Mouse (Mus musculus) C2C12 (cell line): Measurements from ENCODE around the gene Csmd2.

Experiments used
- CEBPB ChIP-seq: IDR thresholded peaks from one replicate; pipeline ENCODE4 v1.6.1; 2011; ENCODE audit warnings: low read depth, mild to moderate bottlenecking, control low read depth, moderate library complexity
- CTCF ChIP-seq: IDR thresholded peaks from one replicate; pipeline ENCODE4 v1.5.1; 2011; ENCODE audit not compliant: control insufficient read depth, insufficient read depth, insufficient read length
- FOSL1 ChIP-seq: IDR thresholded peaks from one replicate; pipeline ENCODE4 v1.8.0; 2011; ENCODE audit warnings: mild to moderate bottlenecking, low read length; ENCODE audit not compliant: poor library complexity, insufficient read depth, severe bottlenecking
- MAX ChIP-seq: IDR thresholded peaks from one replicate; pipeline ENCODE4 v1.6.1; 2011; ENCODE audit warnings: mild to moderate bottlenecking, control low read depth
- MYOD1 ChIP-seq: IDR thresholded peaks from one replicate; pipeline ENCODE4 v1.6.1; 2011; ENCODE audit warnings: low read depth; ENCODE audit not compliant: control insufficient read depth, insufficient read length
- MYOG ChIP-seq: IDR thresholded peaks from one replicate; pipeline ENCODE4 v1.6.1; 2011; ENCODE audit not compliant: control insufficient read depth, insufficient read length; ENCODE audit errors: extremely low read depth
- USF1 ChIP-seq: IDR thresholded peaks from one replicate; pipeline ENCODE4 v1.6.1; 2011; ENCODE audit warnings: low read depth, mild to moderate bottlenecking, control low read depth, moderate library complexity

DNA sequence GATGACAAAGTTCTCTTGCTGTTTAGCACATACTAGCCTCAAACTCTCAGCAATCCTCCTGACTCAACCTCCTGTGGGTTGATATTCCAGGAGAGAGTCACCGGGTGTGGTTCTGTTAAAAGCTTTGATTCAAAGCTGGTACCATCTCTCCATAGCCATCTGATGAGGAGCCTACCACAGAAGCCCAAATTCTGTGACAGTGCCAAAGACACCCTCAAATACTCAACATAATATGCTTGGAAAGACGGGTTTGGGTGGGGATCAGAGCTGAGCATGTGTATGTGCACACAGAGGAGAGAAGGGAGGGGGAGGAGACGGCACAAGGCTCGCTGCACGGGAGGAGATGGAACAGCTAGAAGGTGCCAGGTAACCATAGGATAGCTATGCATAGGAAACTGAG is 287.5 kb downstream of the Csmd2 start:
- TF ChIP-seq CTCF (no peak), MYOG (no peak), USF1 (no peak), MAX (no peak), CEBPB (no peak), FOSL1 (no peak), MYOD1 (no peak)
